Mouse (Mus musculus) adrenal gland, adult 8-10 months (tissue): ENCODE measurements around the gene B230104I21Rik. TPM values are rescaled to one million over a fixed set of nuclear protein-coding genes. Genes with fewer than 3 reads are reported as not detected.

ENCODE experiments used
- DNase-seq: peaks from one replicate; pipeline ENCODE4 v3.0.0; 2022
- total RNA-seq, 4 experiments: library from RNA; stranded (reverse); gene quantifications; 2 replicates each; pipeline ENCODE4 v1.2.4; 2022

B230104I21Rik gene
- total RNA-seq, 4 experiments from 2014 or later, result not detected

- no peak for DNase-seq
These were observed 12.4 kb downstream of the B230104I21Rik start for GRCm38 (mm10) chr4:154348197-154348786.

GRCm38 (mm10) chr4:154352246-154352645, 16.3 kb downstream of the B230104I21Rik start:
- no peak for DNase-seq

- no peak for DNase-seq
These were observed 19.5 kb downstream of the B230104I21Rik start for GRCm38 (mm10) chr4:154355408-154355807.

- DNase-seq, result no peak
These were observed 22.4 kb downstream of the B230104I21Rik start for GRCm38 (mm10) chr4:154358370-154358769.

- no peak for DNase-seq
These were observed 22.9 kb downstream of the B230104I21Rik start for GRCm38 (mm10) chr4:154358816-154359215.

GRCm38 (mm10) chr4:154359762-154360300, 23.9 kb downstream of the B230104I21Rik start:
- no peak for DNase-seq

GRCm38 (mm10) chr4:154360441-154360840, 24.5 kb downstream of the B230104I21Rik start:
- no peak for DNase-seq

- DNase-seq, result no peak
These were observed 24.9 kb downstream of the B230104I21Rik start for GRCm38 (mm10) chr4:154360850-154361249.

- no peak for DNase-seq
These were observed 28.8 kb downstream of the B230104I21Rik start for GRCm38 (mm10) chr4:154364752-154365151.

GRCm38 (mm10) chr4:154366836-154367235, 30.9 kb downstream of the B230104I21Rik start:
- no peak for DNase-seq

GRCm38 (mm10) chr4:154369089-154369488, 33.2 kb downstream of the B230104I21Rik start:
- no peak for DNase-seq

- no peak for DNase-seq
These were observed 34.9 kb downstream of the B230104I21Rik start for GRCm38 (mm10) chr4:154370841-154371240.

- DNase-seq, result no peak
These were observed 35.8 kb downstream of the B230104I21Rik start for GRCm38 (mm10) chr4:154371542-154372247.

GRCm38 (mm10) chr4:154375939-154376625, 40.2 kb downstream of the B230104I21Rik start:
- no peak for DNase-seq

- DNase-seq, result no peak
These were observed 42.9 kb downstream of the B230104I21Rik start for GRCm38 (mm10) chr4:154378876-154379275.

GRCm38 (mm10) chr4:154385208-154385607, 49.3 kb downstream of the B230104I21Rik start:
- DNase-seq, result no peak

GRCm38 (mm10) chr4:154385918-154386317, 50.0 kb downstream of the B230104I21Rik start:
- no peak for DNase-seq

GRCm38 (mm10) chr4:154386810-154387209, 50.9 kb downstream of the B230104I21Rik start:
- no peak for DNase-seq

GRCm38 (mm10) chr4:154389641-154390040, 53.7 kb downstream of the B230104I21Rik start:
- no peak for DNase-seq

- no peak for DNase-seq
These were observed 54.6 kb downstream of the B230104I21Rik start for GRCm38 (mm10) chr4:154390333-154391080.

GRCm38 (mm10) chr4:154392641-154393040, 56.7 kb downstream of the B230104I21Rik start:
- no peak for DNase-seq
